Mouse (Mus musculus) lung, postnatal 0 days (tissue): ENCODE results near the gene Ndel1. TPM values are rescaled to one million over a fixed set of nuclear protein-coding genes. Genes with fewer than 3 reads are reported as not detected.

Experiments used
- ATAC-seq: fragments of 200-750 bp; cut with Nextera tagmentation; 2 replicates; pipeline ENCODE4 v1.8.0; 2017; ENCODE audit warnings: moderate library complexity
- DNase-seq: peaks from one replicate; pipeline ENCODE4 v3.0.0-alpha.2; 2016; ENCODE audit warnings: low spot score
- H3K27ac ChIP-seq: fragments of 300-500 bp; sonication (generic); 2 replicates; pipeline ENCODE4 v1.5.1; 2014; ENCODE audit warnings: antibody characterized with exemption, mild to moderate bottlenecking, low read length, mixed read lengths
- H3K27me3 ChIP-seq: fragments of 300-500 bp; sonication (generic); replicated peaks from 2 replicates; pipeline ENCODE4 v1.6.1; 2014; ENCODE audit warnings: low read length, mixed read lengths; ENCODE audit not compliant: insufficient read depth
- H3K36me3 ChIP-seq: fragments of 300-500 bp; sonication (generic); 2 replicates; pipeline ENCODE4 v1.6.1; 2014; ENCODE audit warnings: low read length, mixed read lengths; ENCODE audit not compliant: insufficient read depth
- H3K4me1 ChIP-seq: fragments of 300-500 bp; sonication (generic); 2 replicates; pipeline ENCODE4 v1.6.1; 2014; ENCODE audit warnings: antibody characterized with exemption, low read depth, low read length, mixed read lengths; ENCODE audit not compliant: insufficient read depth
- H3K4me2 ChIP-seq: fragments of 300-500 bp; sonication (generic); replicated peaks from 2 replicates; pipeline ENCODE4 v1.6.1; 2014; ENCODE audit warnings: low read depth, mild to moderate bottlenecking, low read length, moderate library complexity, mixed read lengths
- H3K4me3 ChIP-seq: fragments of 300-500 bp; sonication (generic); 2 replicates; pipeline ENCODE4 v1.5.1; 2014; ENCODE audit warnings: low read depth, low read length
- H3K9ac ChIP-seq: fragments of 300-500 bp; sonication (generic); replicated peaks from 2 replicates; pipeline ENCODE4 v1.6.1; 2014; ENCODE audit warnings: low read depth, mild to moderate bottlenecking
- H3K9me3 ChIP-seq: fragments of 300-500 bp; sonication (generic); 2 replicates; pipeline ENCODE4 v1.6.1; 2016; ENCODE audit warnings: low read length, mixed read lengths
- CTCF ChIP-seq: IDR thresholded peaks from 2 replicates; pipeline ENCODE4 v1.5.1; 2016; ENCODE audit warnings: antibody characterized with exemption, mild to moderate bottlenecking
- EP300 ChIP-seq: IDR thresholded peaks from 2 replicates; pipeline ENCODE4 v1.6.1; 2016; ENCODE audit warnings: antibody characterized with exemption, mild to moderate bottlenecking, control low read depth
- WGBS: fragments of 180-500 bp; shearing (Covaris S2); extraction: QIAGEN DNeasy Blood & Tissue Kit; methylation state at CpG from one replicate; pipeline ENCODE4 v1.1.7; 2014; 5-methylcytosine and 5-hydroxymethylcytosine counted together
- polyA plus RNA-seq: library from polyadenylated mRNA; unstranded; fragments of >200 nt; fragmentation: Nextera tagmentation; extraction: Ambion mirVana; gene quantifications from 2 replicates; pipeline ENCODE4 v1.2.1, GENCODE M21; 2015

Ndel1 gene
- polyA plus RNA-seq, 1 experiment from 2014 or later = 79.1 TPM

DNA sequence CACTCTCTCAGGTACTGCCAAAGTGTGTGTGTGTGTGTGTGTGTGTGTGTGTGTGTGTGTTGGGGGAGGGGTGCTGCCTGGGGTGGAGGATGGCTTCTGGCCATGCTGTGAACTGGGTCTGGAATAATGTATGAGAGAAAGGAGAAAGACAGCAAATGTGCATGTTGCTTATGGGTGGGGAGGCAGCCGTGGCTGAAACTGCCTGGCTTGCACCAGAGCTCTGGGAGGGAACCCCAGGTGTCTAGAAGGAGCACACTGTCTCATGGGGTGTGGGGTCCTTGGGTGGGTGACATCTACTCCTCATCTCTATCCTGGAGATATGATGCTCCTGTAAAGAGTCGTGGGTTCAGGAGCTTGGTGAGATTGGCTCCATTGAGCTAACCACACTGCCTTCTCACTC lies 17.0 kb upstream of the Ndel1 start:
- Histone ChIP-seq H3K27ac (no peak overlapping the region), H3K9ac (no peak overlapping the region), H3K4me1 (peaks cover 5% of the 10 kb centered on the region; the same call in 1 of the 2 replicates), H3K4me3 (no peak overlapping the region), H3K27me3 (no peaks in the 10 kb centered on the region), H3K36me3 (no peaks in the 10 kb centered on the region), H3K9me3 (no peaks in the 10 kb centered on the region), H3K4me2 (no peak overlapping the region)
- DNase-seq (no peak), ATAC-seq (no peak)
- TF ChIP-seq EP300 = no peak
- TF ChIP-seq CTCF = no peak
- WGBS = 54% methylated on average over 2 of the region's 2 CpGs

DNA sequence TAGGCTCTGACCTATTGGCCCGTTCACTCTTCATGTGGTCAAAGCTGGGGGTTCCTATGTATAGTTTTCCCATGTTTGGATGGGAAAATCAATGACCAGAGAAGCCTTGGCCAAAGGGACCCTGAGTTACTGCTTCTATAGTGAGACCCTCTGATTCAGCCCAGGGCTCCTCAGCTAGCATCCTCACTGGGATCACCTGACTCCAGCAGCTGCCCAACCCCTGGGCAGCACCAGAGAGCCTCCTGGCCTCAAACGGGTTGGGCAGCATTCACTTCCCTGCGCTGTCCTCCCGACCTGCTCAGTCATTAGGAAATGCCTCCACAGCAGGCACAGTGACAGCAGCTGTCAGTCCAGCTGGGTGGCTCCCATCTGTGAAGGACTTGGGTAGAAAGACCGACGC lies 16.6 kb upstream of the Ndel1 start, which contains the start of gene Rnf222:
Gene Rnf222 (plus strand): TSS at position 301 of the 400 bp plus-strand sequence.
- H3K4me3 ChIP-seq = no peak within 1 kb of the TSS
- H3K27ac ChIP-seq = no peak within 1 kb of the TSS
- no peak for ATAC-seq
- TF ChIP-seq CTCF (no peak), EP300 (no peak)
- H3K4me1 ChIP-seq = peaks cover 5% of the 10 kb centered on the region; the same call in 1 of the 2 replicates
- no peak within 1 kb of the TSS for H3K9ac ChIP-seq
- H3K9me3 ChIP-seq = no peaks in the 10 kb centered on the region
- no peaks in the 10 kb centered on the region for H3K36me3 ChIP-seq
- DNase-seq = no peak
- H3K4me2 ChIP-seq = no peak within 1 kb of the TSS
- H3K27me3 ChIP-seq = no peaks in the 10 kb centered on the region
- WGBS = 26% methylated on average over 6 of the region's 6 CpGs

DNA sequence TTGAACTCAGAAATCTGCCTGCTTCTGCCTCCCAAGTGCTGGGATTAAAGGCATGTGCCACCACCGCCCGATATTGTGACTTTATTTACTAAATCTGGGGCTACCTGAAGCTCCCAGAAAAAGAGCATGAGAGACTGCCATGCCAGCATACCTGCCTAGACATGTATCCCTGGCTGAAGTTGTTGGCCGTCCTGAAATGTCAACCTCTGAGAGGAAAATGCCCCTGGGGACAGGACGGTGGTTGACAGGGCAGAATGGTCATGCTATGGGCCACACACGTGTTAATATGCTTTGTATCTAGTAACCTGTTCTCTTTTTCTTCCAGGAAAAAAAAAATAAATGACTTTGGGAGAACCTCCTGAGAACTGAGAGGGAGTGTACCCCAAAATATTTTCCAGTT lies 14.4 kb upstream of the Ndel1 start:
- Histone ChIP-seq H3K27me3 (no peaks in the 10 kb centered on the region), H3K4me2 (no peak overlapping the region), H3K4me1 (no peaks in the 10 kb centered on the region), H3K27ac (no peak overlapping the region), H3K4me3 (no peak overlapping the region), H3K9ac (no peak overlapping the region), H3K36me3 (no peaks in the 10 kb centered on the region), H3K9me3 (no peaks in the 10 kb centered on the region)
- WGBS = 78% methylated on average over 5 of the region's 5 CpGs
- DNase-seq (no peak), ATAC-seq (no peak)
- no peak for TF ChIP-seq CTCF
- no peak for TF ChIP-seq EP300

DNA sequence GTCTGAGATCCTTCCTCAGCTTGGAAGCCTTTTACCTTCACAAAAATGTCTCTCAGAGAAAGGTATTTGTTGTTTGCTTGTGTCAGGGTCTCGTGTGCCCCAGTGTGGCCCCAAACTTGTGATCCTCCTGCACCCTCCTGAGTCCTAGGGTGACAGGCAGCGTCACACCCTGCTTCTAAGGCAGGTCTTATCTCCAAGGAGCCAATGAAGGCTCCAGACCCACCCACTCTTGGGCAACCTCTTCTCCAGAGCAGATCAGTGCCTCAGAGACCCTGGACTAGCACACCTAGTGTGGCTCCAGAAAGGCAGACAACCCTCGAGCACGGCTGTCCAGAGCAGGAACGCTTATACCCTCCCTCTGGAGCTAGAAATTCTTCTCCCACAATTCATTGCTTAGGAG lies 12.7 kb upstream of the Ndel1 start:
- H3K4me2 ChIP-seq = no peak overlapping the region
- H3K9ac ChIP-seq = no peak overlapping the region
- no peaks in the 10 kb centered on the region for H3K9me3 ChIP-seq
- H3K4me3 ChIP-seq = no peak overlapping the region
- 55% methylated on average over 5 of the region's 5 CpGs for WGBS
- no peaks in the 10 kb centered on the region for H3K4me1 ChIP-seq
- H3K27ac ChIP-seq = no peak overlapping the region
- DNase-seq (no peak), ATAC-seq (no peak)
- no peaks in the 10 kb centered on the region for H3K27me3 ChIP-seq
- no peaks in the 10 kb centered on the region for H3K36me3 ChIP-seq
- TF ChIP-seq EP300 (no peak), CTCF (no peak)

DNA sequence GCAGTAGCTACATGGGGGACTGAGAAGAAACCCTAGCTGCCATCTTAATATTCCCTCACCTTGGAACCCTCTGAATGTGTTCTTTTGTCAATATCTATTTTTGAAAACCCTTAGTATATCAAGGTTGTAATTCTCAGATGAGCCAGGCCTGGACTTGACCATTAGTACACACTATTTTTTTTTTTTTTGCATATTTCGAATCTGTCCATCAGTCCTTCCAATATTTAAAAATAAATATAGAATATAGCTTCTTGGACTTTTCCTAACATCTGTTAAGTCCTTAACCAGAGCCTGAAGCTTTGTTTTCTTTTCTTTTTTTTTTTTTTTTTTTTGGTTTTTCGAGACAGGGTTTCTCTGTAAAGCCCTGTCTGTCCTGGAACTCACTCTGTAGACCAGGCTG lies 12.2 kb upstream of the Ndel1 start:
- WGBS = 87% methylated on average over 2 of the region's 2 CpGs
- H3K4me1 ChIP-seq = no peaks in the 10 kb centered on the region
- ATAC-seq (no peak), DNase-seq (no peak)
- H3K27me3 ChIP-seq = no peaks in the 10 kb centered on the region
- no peak overlapping the region for H3K4me2 ChIP-seq
- H3K9ac ChIP-seq = no peak overlapping the region
- H3K9me3 ChIP-seq = no peaks in the 10 kb centered on the region
- TF ChIP-seq EP300 = no peak
- TF ChIP-seq CTCF = no peak
- no peak overlapping the region for H3K4me3 ChIP-seq
- no peak overlapping the region for H3K27ac ChIP-seq
- no peaks in the 10 kb centered on the region for H3K36me3 ChIP-seq

DNA sequence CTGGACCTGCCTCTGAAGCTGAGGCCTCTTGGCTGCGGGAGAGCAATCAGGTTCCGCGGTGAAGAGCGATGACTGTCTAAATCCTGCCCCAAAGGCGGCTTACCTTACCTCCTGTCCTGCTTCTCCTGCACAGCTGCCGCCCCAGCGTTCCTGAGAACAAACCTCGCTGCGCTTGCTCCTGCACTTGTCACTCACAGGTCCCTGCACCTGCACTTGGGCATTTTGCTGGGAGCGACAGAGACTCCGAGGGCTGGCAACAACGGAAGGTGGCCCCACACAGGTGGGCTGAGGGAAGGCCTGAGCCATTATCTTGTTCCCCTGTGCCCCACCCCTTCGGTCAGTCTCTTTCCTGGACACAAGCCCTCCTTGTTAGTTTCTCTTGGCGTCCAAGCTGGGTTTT lies 10.4 kb upstream of the Ndel1 start:
- Histone ChIP-seq H3K27me3 (no peaks in the 10 kb centered on the region), H3K4me2 (no peak overlapping the region), H3K9me3 (no peaks in the 10 kb centered on the region), H3K4me1 (no peaks in the 10 kb centered on the region), H3K9ac (no peak overlapping the region), H3K4me3 (no peak overlapping the region), H3K27ac (no peak overlapping the region), H3K36me3 (no peaks in the 10 kb centered on the region)
- WGBS = 19% methylated on average over 14 of the region's 14 CpGs
- DNase-seq (no peak), ATAC-seq (no peak)
- no peak for TF ChIP-seq EP300
- TF ChIP-seq CTCF = no peak

DNA sequence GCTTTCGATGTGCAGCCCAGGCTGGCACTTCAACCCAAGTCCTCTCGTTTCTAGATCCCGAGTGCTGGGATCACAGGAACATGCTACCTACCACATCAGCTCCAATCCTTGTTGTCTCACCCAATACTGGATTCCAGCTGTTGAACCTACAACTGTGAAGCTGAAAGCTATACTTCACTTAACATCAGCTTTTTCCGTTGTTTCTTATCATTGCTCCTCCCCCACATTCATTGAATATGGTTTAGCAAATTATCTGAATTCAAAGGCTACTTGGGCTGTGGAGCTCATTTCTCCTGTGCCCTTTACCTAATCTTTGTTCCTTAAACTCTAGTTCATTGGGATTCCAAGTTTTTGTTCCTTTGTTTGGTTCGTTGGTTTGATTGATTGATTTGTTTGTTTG lies 7.2 kb upstream of the Ndel1 start:
- ATAC-seq = no peak
- no peak for DNase-seq
- Histone ChIP-seq H3K9ac (no peak overlapping the region), H3K9me3 (no peaks in the 10 kb centered on the region), H3K4me1 (no peaks in the 10 kb centered on the region), H3K4me2 (no peak overlapping the region), H3K27me3 (no peaks in the 10 kb centered on the region), H3K27ac (no peak overlapping the region), H3K4me3 (no peak overlapping the region), H3K36me3 (no peaks in the 10 kb centered on the region)
- 74% methylated on average over 5 of the region's 5 CpGs for WGBS
- TF ChIP-seq EP300 = no peak
- TF ChIP-seq CTCF = no peak
